Mouse (Mus musculus) C2C12 (cell line): ENCODE measurements at regions not wholly inside any gene's neighbourhood (a gene's known extent, or its start where the extent isn't known, plus 50 kb on each side); places are given as distances from the start of the nearest gene placed in this dataset.

Experiments used
- H3K27me3 ChIP-seq: one replicate; pipeline ENCODE4 v1.6.1; 2011; ENCODE audit not compliant: control insufficient read depth, insufficient read depth, insufficient read length
- H3K36me3 ChIP-seq: one replicate; pipeline ENCODE4 v1.6.1; 2011; ENCODE audit not compliant: control insufficient read depth, insufficient read depth
- H3K4me3 ChIP-seq: one replicate; pipeline ENCODE4 v1.5.1; 2011; ENCODE audit warnings: mild to moderate bottlenecking, control low read depth; ENCODE audit not compliant: poor library complexity, insufficient read depth, severe bottlenecking
- H3K79me2 ChIP-seq: one replicate; pipeline ENCODE4 v1.6.1; 2011; ENCODE audit not compliant: control insufficient read depth, insufficient read depth
- H3K79me3 ChIP-seq: one replicate; pipeline ENCODE4 v1.6.1; 2011; ENCODE audit warnings: low read depth, control low read depth
- H3ac ChIP-seq: one replicate; pipeline ENCODE3; 2011; ENCODE audit warnings: low read depth; ENCODE audit not compliant: control insufficient read depth, insufficient read length
- CEBPB ChIP-seq: IDR thresholded peaks from one replicate; pipeline ENCODE4 v1.6.1; 2011; ENCODE audit warnings: low read depth, mild to moderate bottlenecking, control low read depth, moderate library complexity
- CTCF ChIP-seq: IDR thresholded peaks from one replicate; pipeline ENCODE4 v1.5.1; 2011; ENCODE audit not compliant: control insufficient read depth, insufficient read depth, insufficient read length
- FOSL1 ChIP-seq: IDR thresholded peaks from one replicate; pipeline ENCODE4 v1.8.0; 2011; ENCODE audit warnings: mild to moderate bottlenecking, low read length; ENCODE audit not compliant: poor library complexity, insufficient read depth, severe bottlenecking
- MAX ChIP-seq: IDR thresholded peaks from one replicate; pipeline ENCODE4 v1.6.1; 2011; ENCODE audit warnings: mild to moderate bottlenecking, control low read depth
- MYOD1 ChIP-seq: IDR thresholded peaks from one replicate; pipeline ENCODE4 v1.6.1; 2011; ENCODE audit warnings: low read depth; ENCODE audit not compliant: control insufficient read depth, insufficient read length
- MYOG ChIP-seq: IDR thresholded peaks from one replicate; pipeline ENCODE4 v1.6.1; 2011; ENCODE audit not compliant: control insufficient read depth, insufficient read length; ENCODE audit errors: extremely low read depth
- USF1 ChIP-seq: IDR thresholded peaks from one replicate; pipeline ENCODE4 v1.6.1; 2011; ENCODE audit warnings: low read depth, mild to moderate bottlenecking, control low read depth, moderate library complexity

DNA sequence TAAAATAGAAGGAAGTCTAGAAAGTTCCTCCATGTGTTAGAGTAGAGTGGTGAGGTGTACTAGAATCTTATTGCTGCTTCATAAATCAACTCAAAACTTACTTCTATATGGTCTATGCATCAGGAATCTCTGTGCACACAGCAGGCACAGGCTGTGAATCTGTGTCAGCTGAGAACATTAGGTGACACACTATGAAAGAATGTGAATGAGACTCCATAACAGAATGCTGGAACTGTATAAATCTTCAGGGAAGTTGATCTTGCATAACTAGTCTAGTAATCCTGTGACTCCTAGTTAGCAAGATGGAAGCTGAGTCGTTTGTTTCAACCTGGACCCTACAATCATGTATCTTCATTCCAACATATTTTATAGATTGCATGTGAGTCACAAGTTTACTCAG lies 355.4 kb upstream of the Pappa start:
- H3K79me3 ChIP-seq: no peaks in the 10 kb centered on the region
- no peaks in the 10 kb centered on the region for H3K79me2 ChIP-seq
- H3K27me3 ChIP-seq: no peaks in the 10 kb centered on the region
- no peak overlapping the region for H3K4me3 ChIP-seq
- no peak overlapping the region for H3ac ChIP-seq
- peak; percentile 32 for TF ChIP-seq CEBPB
- TF ChIP-seq MYOD1: no peak
- no peaks in the 10 kb centered on the region for H3K36me3 ChIP-seq

- Histone ChIP-seq H3K79me2 (no peaks in the 10 kb centered on the region), H3ac (no peak overlapping the region), H3K4me3 (no peak overlapping the region), H3K79me3 (no peaks in the 10 kb centered on the region), H3K36me3 (no peaks in the 10 kb centered on the region), H3K27me3 (no peaks in the 10 kb centered on the region)
- TF ChIP-seq FOSL1: no peak
Measured at GRCm38 (mm10) chr4:64803886-64804285, 320.1 kb upstream of the Pappa start.

GRCm38 (mm10) chr4:64804996-64805395 lies 319.0 kb upstream of the Pappa start:
- TF ChIP-seq FOSL1 (no peak), MAX (no peak), MYOG (no peak), MYOD1 (no peak), CEBPB (no peak), USF1 (no peak), CTCF (no peak)

GRCm38 (mm10) chr4:64807148-64807547 lies 316.8 kb upstream of the Pappa start:
- Histone ChIP-seq H3K4me3 (no peak overlapping the region), H3K36me3 (no peaks in the 10 kb centered on the region), H3K27me3 (no peaks in the 10 kb centered on the region), H3ac (no peak overlapping the region), H3K79me2 (no peaks in the 10 kb centered on the region), H3K79me3 (no peaks in the 10 kb centered on the region)
- no peak for TF ChIP-seq MYOD1
- no peak for TF ChIP-seq MAX
- TF ChIP-seq CTCF: no peak
- no peak for TF ChIP-seq FOSL1
- no peak for TF ChIP-seq MYOG
- no peak for TF ChIP-seq USF1
- TF ChIP-seq CEBPB: no peak

More at GRCm38 (mm10) chr4:64804996-64805395, 319.0 kb upstream of the Pappa start:
- no peaks in the 10 kb centered on the region for H3K27me3 ChIP-seq
- no peaks in the 10 kb centered on the region for H3K36me3 ChIP-seq
- H3K79me3 ChIP-seq: no peaks in the 10 kb centered on the region
- no peak overlapping the region for H3ac ChIP-seq
- H3K4me3 ChIP-seq: no peak overlapping the region
- no peaks in the 10 kb centered on the region for H3K79me2 ChIP-seq

- no peaks in the 10 kb centered on the region for H3K27me3 ChIP-seq
- H3ac ChIP-seq: no peak overlapping the region
- no peaks in the 10 kb centered on the region for H3K79me3 ChIP-seq
- no peaks in the 10 kb centered on the region for H3K79me2 ChIP-seq
- TF ChIP-seq CTCF: no peak
- no peak for TF ChIP-seq MAX
- no peak for TF ChIP-seq MYOD1
- TF ChIP-seq USF1: no peak
- TF ChIP-seq CEBPB: no peak
- no peak for TF ChIP-seq MYOG
- no peak overlapping the region for H3K4me3 ChIP-seq
- no peaks in the 10 kb centered on the region for H3K36me3 ChIP-seq
Measured at GRCm38 (mm10) chr4:64811974-64812373, 312.0 kb upstream of the Pappa start.

- H3K4me3 ChIP-seq: no peak overlapping the region
- no peaks in the 10 kb centered on the region for H3K79me3 ChIP-seq
- no peaks in the 10 kb centered on the region for H3K79me2 ChIP-seq
- H3ac ChIP-seq: no peak overlapping the region
- H3K36me3 ChIP-seq: no peaks in the 10 kb centered on the region
- H3K27me3 ChIP-seq: no peaks in the 10 kb centered on the region
- no peak for TF ChIP-seq MYOG
- TF ChIP-seq CTCF: no peak
- TF ChIP-seq FOSL1: no peak
- peak; percentile 16 for TF ChIP-seq MYOD1
- no peak for TF ChIP-seq CEBPB
- no peak for TF ChIP-seq USF1
- TF ChIP-seq MAX: no peak
Measured at GRCm38 (mm10) chr4:64812812-64813211, 311.2 kb upstream of the Pappa start.

GRCm38 (mm10) chr4:64832882-64833281 lies 291.1 kb upstream of the Pappa start:
- no peaks in the 10 kb centered on the region for H3K27me3 ChIP-seq
- no peak overlapping the region for H3K4me3 ChIP-seq
- no peaks in the 10 kb centered on the region for H3K79me3 ChIP-seq
- H3ac ChIP-seq: no peak overlapping the region
- TF ChIP-seq FOSL1 (no peak), USF1 (no peak), MYOD1 (no peak), MYOG (no peak), CEBPB (no peak), MAX (no peak), CTCF (no peak)
- no peaks in the 10 kb centered on the region for H3K79me2 ChIP-seq
- H3K36me3 ChIP-seq: no peaks in the 10 kb centered on the region
